24 mouse cellular contexts compared by ENCODE assay signal in the genomic region with DNA sequence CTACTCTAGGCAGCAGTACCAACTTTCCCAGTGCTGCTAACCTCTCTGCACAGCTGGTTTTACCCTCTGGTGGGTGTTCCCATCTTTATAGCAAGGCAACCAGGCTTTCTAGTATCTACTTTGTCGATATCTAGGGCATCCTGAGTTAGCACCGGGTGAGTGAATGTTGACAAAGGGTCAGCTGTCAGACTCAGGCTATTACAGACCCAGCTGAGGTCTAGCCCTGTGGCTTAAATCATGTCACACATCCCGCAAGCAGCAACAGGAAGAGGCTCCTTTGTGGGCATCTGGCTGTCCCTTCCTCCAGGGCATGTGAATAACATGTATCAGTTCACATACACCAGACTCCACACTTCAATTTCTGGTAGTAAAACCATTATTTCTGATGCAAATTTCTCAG. TPM values are rescaled to one million over a fixed set of nuclear protein-coding genes. Genes with fewer than 3 reads are reported as not detected.
DNase-seq lines count a peak whose midpoint lies in the region; ATAC-seq and TF ChIP-seq lines count a peak whose summit lies in the region.
"Had no signal": no experiment of that assay in that cellular context is flagged by ENCODE, and none has a peak within 500 bp of the region (broad histone marks: within the 10 kb centered on the region; RNA-seq: fewer than 3 reads in every experiment).

No protein-coding gene starts in this region.

- no peak overlapping the region for H3K4me3 ChIP-seq in hindbrain, embryonic 10.5 days
- no peak overlapping the region for H3K4me3 ChIP-seq in hindbrain, embryonic 14.5 days (replicated peaks; ENCODE audit: low read length)
- H3K4me3 ChIP-seq in midbrain, postnatal 0 days (ENCODE audit: low read depth, low read length) = no peak overlapping the region
- H3K4me3 ChIP-seq: embryonic facial prominence, embryonic 12.5 days; forebrain, embryonic 12.5 days; left cerebral cortex, adult 2 months had no signal

- no peak for TF ChIP-seq CTCF in midbrain, postnatal 0 days (IDR thresholded peaks at IDR 0.05)

- DNase-seq in hindbrain, embryonic 10.5 days (ENCODE audit: low spot score) = no peak
- no peak for DNase-seq in hindbrain, embryonic 14.5 days (ENCODE audit: low spot score)
- peak; percentile 5 for DNase-seq in 416B (ENCODE audit: low read depth)
- peak; percentile 54 for DNase-seq in mesoderm, embryonic 11.5 days (ENCODE audit: low read depth, low spot score)
- no peak for DNase-seq in midbrain, postnatal 0 days (ENCODE audit: low spot score)
- DNase-seq in adrenal gland, postnatal 14 days = no peak
- no peak for DNase-seq in right cerebral cortex, adult 18-20 months
- DNase-seq: adrenal gland, adult 8-10 months; cerebellum, adult 2 months; gastrocnemius, postnatal 36 days; heart, postnatal 4 days; kidney, adult 2 months; layer of hippocampus, adult 9-11 months; lung, postnatal 10 days; right cerebral cortex, postnatal 25 days; spleen, adult 18-20 months had no signal

- no peak for ATAC-seq in hindbrain, embryonic 14.5 days (ENCODE audit: low FRiP score)
- ATAC-seq in midbrain, postnatal 0 days (ENCODE audit: low FRiP score) = no peak

- H3K9ac ChIP-seq in hindbrain, embryonic 14.5 days = no peak overlapping the region
- H3K9ac ChIP-seq in midbrain, postnatal 0 days (replicated peaks; ENCODE audit: low read length, poor library complexity, severe bottlenecking) = no peak overlapping the region
- H3K9ac ChIP-seq: embryonic facial prominence, embryonic 12.5 days; forebrain, embryonic 12.5 days had no signal

- 56% methylated on average over 3 of the region's 3 CpGs for WGBS in hindbrain, embryonic 10.5 days
- WGBS in hindbrain, embryonic 14.5 days = 38% methylated on average over 3 of the region's 3 CpGs
- WGBS in midbrain, postnatal 0 days = 56% methylated on average over 3 of the region's 3 CpGs

- H3K4me2 ChIP-seq in hindbrain, embryonic 14.5 days (replicated peaks) = no peak overlapping the region
- H3K4me2 ChIP-seq in midbrain, postnatal 0 days (ENCODE audit: low read depth, low read length, poor library complexity, severe bottlenecking) = no peak overlapping the region
- H3K4me2 ChIP-seq: embryonic facial prominence, embryonic 12.5 days; forebrain, embryonic 12.5 days had no signal

- H3K36me3 ChIP-seq in hindbrain, embryonic 10.5 days = no peaks in the 10 kb centered on the region
- H3K36me3 ChIP-seq in hindbrain, embryonic 14.5 days (replicated peaks; ENCODE audit: control insufficient read depth, insufficient read depth) = no peaks in the 10 kb centered on the region
- no peaks in the 10 kb centered on the region for H3K36me3 ChIP-seq in midbrain, postnatal 0 days (ENCODE audit: insufficient read depth, low read length)
- H3K36me3 ChIP-seq: embryonic facial prominence, embryonic 12.5 days; forebrain, embryonic 12.5 days had no signal

- H3K9me3 ChIP-seq in hindbrain, embryonic 10.5 days = no peaks in the 10 kb centered on the region
- H3K9me3 ChIP-seq in hindbrain, embryonic 14.5 days (ENCODE audit: control insufficient read depth, low read length) = no peaks in the 10 kb centered on the region
- H3K9me3 ChIP-seq in midbrain, postnatal 0 days (ENCODE audit: low read length) = no peaks in the 10 kb centered on the region
- H3K9me3 ChIP-seq: embryonic facial prominence, embryonic 12.5 days; forebrain, embryonic 12.5 days had no signal

- peaks cover 6% of the 10 kb centered on the region; the same call in 1 of the 2 replicates for H3K27me3 ChIP-seq in hindbrain, embryonic 10.5 days (ENCODE audit: insufficient read depth, poor library complexity, severe bottlenecking)
- H3K27me3 ChIP-seq in hindbrain, embryonic 14.5 days (ENCODE audit: control insufficient read depth, insufficient read depth, low read length) = no peaks in the 10 kb centered on the region
- no peaks in the 10 kb centered on the region; the same call in 1 of the 2 replicates for H3K27me3 ChIP-seq in midbrain, postnatal 0 days (ENCODE audit: insufficient read depth, low read length)
- H3K27me3 ChIP-seq: embryonic facial prominence, embryonic 12.5 days had no signal

- peaks cover 23% of the 10 kb centered on the region for H3K4me1 ChIP-seq in hindbrain, embryonic 10.5 days (replicated peaks)
- peaks cover 11% of the 10 kb centered on the region for H3K4me1 ChIP-seq in hindbrain, embryonic 14.5 days (replicated peaks; ENCODE audit: control insufficient read depth, insufficient read depth, low read length)
- H3K4me1 ChIP-seq in midbrain, postnatal 0 days (ENCODE audit: insufficient read depth, low read length) = peaks cover 15% of the 10 kb centered on the region; the same call in 1 of the 2 replicates
- H3K4me1 ChIP-seq: embryonic facial prominence, embryonic 12.5 days had no signal

- peak overlapping the region; percentile 74 for H3K27ac ChIP-seq in hindbrain, embryonic 10.5 days
- no peak overlapping the region for H3K27ac ChIP-seq in hindbrain, embryonic 14.5 days
- peak overlapping the region; percentile 4; the same call in 1 of the 2 replicates for H3K27ac ChIP-seq in midbrain, postnatal 0 days (ENCODE audit: low read depth, low read length)
- H3K27ac ChIP-seq: embryonic facial prominence, embryonic 12.5 days; forebrain, embryonic 12.5 days; kidney, postnatal 0 days; left cerebral cortex, adult 2 months had no signal

RNA-seq across cellular contexts. Expression of a gene that starts 14.8 kb away (rescaled TPM):
- polyA plus RNA-seq in hindbrain, embryonic 10.5 days (2016; fragmentation: Nextera tagmentation; extraction: Ambion mirVana) = 23.7 and 44.1 TPM in 2 replicates
- polyA plus RNA-seq in hindbrain, embryonic 14.5 days (2014; fragmentation: Nextera tagmentation; extraction: Ambion mirVana) = 50.6 and 59.1 TPM in 2 replicates
- 53.9 and 58.7 TPM in 2 replicates for total RNA-seq in midbrain, postnatal 0 days (2014; rRNA removed)
- polyA plus RNA-seq in midbrain, postnatal 0 days (2015; fragmentation: Nextera tagmentation; extraction: Ambion mirVana) = 43.6 and 47.8 TPM in 2 replicates
- total RNA-seq in adrenal gland, postnatal 14 days (2021) = 5.6 and 9.6 TPM in 2 replicates
- total RNA-seq: heart, adult 8-10 months; monocyte, adult 5-6 weeks; neutrophil, adult 5-6 weeks had no signal
- polyA plus RNA-seq: C2C12 had no signal

Comparison
In these comparisons a context has a peak if more than half of its experiments do, and no peak if none do; other contexts are left out.
1. DNase-seq: peak in 416B (single experiment) and mesoderm, embryonic 11.5 days (single experiment); none in hindbrain, embryonic 10.5 days (single experiment), hindbrain, embryonic 14.5 days (single experiment), midbrain, postnatal 0 days (single experiment), adrenal gland, postnatal 14 days (single experiment) and right cerebral cortex, adult 18-20 months (single experiment).